Mouse (Mus musculus) G1E (cell line): ENCODE data around the gene S100a9.

ENCODE experiments used
- CTCF ChIP-seq: IDR thresholded peaks from 2 replicates; pipeline ENCODE4 v1.5.1; 2012; ENCODE audit warnings: low read depth, low read length, inconsistent platforms, mixed read lengths
- GATA1 ChIP-seq: IDR thresholded peaks from 2 replicates; pipeline ENCODE4 v1.6.1; 2012; ENCODE audit warnings: borderline replicate concordance, low read length, inconsistent platforms, mixed read lengths
- GATA2 ChIP-seq: IDR thresholded peaks from 2 replicates; pipeline ENCODE4 v1.6.1; 2012; ENCODE audit warnings: low read depth, low read length, inconsistent platforms, borderline replicate concordance
- TAL1 ChIP-seq: conservative IDR thresholded peaks from 2 replicates; pipeline ENCODE4 v1.6.1; 2012; ENCODE audit warnings: low read depth, low read length, inconsistent platforms, mixed read lengths

DNA sequence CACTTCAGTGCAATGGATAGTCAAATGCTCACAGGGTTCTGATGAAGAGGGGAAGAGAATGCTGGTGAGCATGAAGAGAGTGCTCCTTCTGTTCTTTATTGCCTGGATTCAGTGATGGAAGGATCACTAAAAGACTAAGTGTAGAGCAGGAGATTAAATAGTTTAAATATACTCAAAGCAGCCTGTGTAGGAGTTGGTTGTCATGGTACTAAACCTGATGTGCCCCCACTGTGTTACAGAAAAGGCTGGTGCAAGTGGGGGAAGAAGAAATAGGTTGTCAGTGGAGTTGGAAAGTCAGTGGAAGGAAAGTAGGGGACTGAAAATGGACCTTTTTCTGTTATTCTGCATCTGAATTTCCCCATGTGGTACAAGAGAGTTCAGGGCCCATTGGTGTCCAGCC is 46.5 kb downstream of the S100a9 start:
- TF ChIP-seq CTCF (no peak), TAL1 (no peak), GATA2 (no peak), GATA1 (no peak)
